Mouse (Mus musculus): Measurements from ENCODE around the gene Mtmr3. TPM values are rescaled to one million over a fixed set of nuclear protein-coding genes. Genes with fewer than 3 reads are reported as not detected.
"Not testable (repeated sequence)": the region's sequence is repeated elsewhere in the genome, so short reads cannot be mapped to it uniquely, and the experiment has no call there.

Mtmr3 gene
- total and polyA plus RNA-seq, 2 experiments, result 12.4 to 19.4 TPM

DNA sequence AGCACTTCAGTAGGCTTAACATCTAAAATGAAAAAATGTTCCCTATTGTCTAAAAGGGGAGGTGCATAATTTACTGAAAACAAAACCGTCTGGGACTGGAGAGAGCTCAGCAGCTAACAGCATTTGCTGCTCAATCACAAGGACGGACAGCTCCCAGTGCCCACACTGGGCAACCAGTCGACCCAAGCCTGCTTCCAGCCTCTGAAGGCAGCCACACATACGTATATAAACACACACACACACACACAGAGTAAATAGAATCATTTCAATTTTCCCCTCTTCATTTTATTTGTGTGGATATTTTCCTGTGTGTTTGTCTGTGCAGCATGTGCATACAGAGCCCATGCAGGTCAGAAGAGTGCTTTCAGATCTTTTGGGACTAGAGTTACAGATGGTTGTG lies 49.3 kb downstream of the Mtmr3 start:
- Histone ChIP-seq H3K27ac (replicated peaks; ENCODE audit: insufficient read depth, low read depth, low read length) (no peak overlapping the region), H3K27me3 (ENCODE audit: control insufficient read depth, insufficient read depth, low read length) (no peaks in the 10 kb centered on the region), H3K36me3 (ENCODE audit: control insufficient read depth, insufficient read depth, low read length) (no peaks in the 10 kb centered on the region), H3K9ac (ENCODE audit: low read depth, low read length) (no peak overlapping the region), H3K4me1 (ENCODE audit: control insufficient read depth, insufficient read depth, low read length) (peaks cover 2% of the 10 kb centered on the region; the same call in 1 of the 2 replicates), H3K4me3 (ENCODE audit: insufficient read depth, low read depth, low read length) (no peak overlapping the region), H3K79me2 (ENCODE audit: control insufficient read depth, insufficient read depth, low read length) (peaks cover 10% of the 10 kb centered on the region; the same call in 1 of the 2 replicates)
- TF ChIP-seq CTCF (IDR thresholded peaks at IDR 0.05; ENCODE audit: low read depth, low read length) (no peak), POLR2A (IDR thresholded peaks at IDR 0.05; ENCODE audit: extremely low read depth, insufficient read depth, low read length) (no peak)
- DNase-seq (ENCODE audit: extremely low read depth, low read depth, low spot score), result no peak
- 57% methylated on average over 4 of the region's 4 CpGs for WGBS

DNA sequence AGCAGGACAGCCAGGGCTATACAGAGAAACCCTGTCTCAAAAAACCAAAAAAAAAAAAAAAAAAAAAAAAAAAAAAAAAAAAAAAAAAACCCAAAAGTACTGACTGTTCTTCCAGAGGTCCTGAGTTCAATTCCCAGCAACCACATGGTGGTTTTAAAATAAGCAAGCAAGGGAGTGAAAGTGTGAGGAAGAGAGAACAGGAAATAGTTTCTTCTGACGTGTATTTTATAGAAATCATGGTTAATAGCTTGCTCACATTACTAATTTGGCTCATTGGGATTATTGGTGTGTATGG lies 50.1 kb downstream of the Mtmr3 start:
- H3K4me1 ChIP-seq (ENCODE audit: control insufficient read depth, insufficient read depth, low read length); H3K27ac ChIP-seq (replicated peaks; ENCODE audit: insufficient read depth, low read depth, low read length); H3K9ac ChIP-seq (ENCODE audit: low read depth, low read length); H3K27me3 ChIP-seq (ENCODE audit: control insufficient read depth, insufficient read depth, low read length); H3K36me3 ChIP-seq (ENCODE audit: control insufficient read depth, insufficient read depth, low read length); H3K4me3 ChIP-seq (ENCODE audit: insufficient read depth, low read depth, low read length); DNase-seq (ENCODE audit: extremely low read depth, low read depth, low spot score): not testable (repeated sequence)
- 89% methylated on average over 1 of the region's 1 CpGs for WGBS
- peaks cover 13% of the 10 kb centered on the region for H3K79me2 ChIP-seq (ENCODE audit: control insufficient read depth, insufficient read depth, low read length)

DNA sequence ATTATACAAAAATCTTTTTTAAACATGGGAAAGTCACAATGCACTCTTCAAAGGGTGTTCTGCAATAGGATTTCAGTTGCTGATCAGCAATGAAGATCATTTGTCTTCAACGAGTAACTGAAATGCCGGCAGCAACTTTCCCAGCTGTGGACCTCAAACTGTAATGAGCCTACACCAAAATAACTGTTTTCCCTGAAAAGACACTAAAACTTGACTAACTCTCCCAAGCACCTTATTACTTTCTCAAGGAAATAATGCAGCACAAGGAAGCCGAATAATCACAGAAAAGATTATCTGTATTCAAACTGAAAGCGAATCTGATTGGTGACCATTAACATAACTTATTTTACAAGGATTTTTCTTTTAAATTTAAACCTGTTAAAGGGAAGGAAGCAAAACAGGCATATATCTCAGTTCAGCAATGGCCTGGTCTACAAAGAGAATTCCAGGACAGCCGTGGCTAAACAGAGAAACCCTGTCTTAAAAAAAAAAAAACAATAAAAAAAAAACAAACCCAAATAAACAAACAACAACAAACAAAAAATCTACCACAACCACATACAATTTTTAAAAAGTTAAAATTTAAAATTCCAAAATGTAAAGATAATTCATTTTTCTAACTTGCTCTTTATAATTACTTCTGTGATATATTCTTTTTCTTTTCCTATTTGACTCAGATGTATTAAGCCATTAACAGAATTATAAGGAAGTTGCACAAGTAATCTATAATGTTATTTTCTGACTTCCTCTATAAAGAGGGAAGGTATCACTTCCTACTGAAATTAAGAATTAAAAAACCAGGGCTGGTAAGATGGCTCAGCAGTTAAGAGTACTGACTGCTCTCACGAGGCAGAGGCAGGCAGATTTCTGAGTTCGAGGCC lies 50.7 kb downstream of the Mtmr3 start:
- 81% methylated on average over 7 of the region's 7 CpGs for WGBS
- no peaks in the 10 kb centered on the region for H3K27me3 ChIP-seq (ENCODE audit: control insufficient read depth, insufficient read depth, low read length)
- no peaks in the 10 kb centered on the region for H3K36me3 ChIP-seq (ENCODE audit: control insufficient read depth, insufficient read depth, low read length)
- H3K9ac ChIP-seq (ENCODE audit: low read depth, low read length), result no peak overlapping the region
- no peak overlapping the region for H3K27ac ChIP-seq (replicated peaks; ENCODE audit: insufficient read depth, low read depth, low read length)
- TF ChIP-seq CTCF (IDR thresholded peaks at IDR 0.05; ENCODE audit: low read depth, low read length) (no peak), POLR2A (IDR thresholded peaks at IDR 0.05; ENCODE audit: extremely low read depth, insufficient read depth, low read length) (no peak)
- H3K79me2 ChIP-seq (ENCODE audit: control insufficient read depth, insufficient read depth, low read length), result peaks cover 15% of the 10 kb centered on the region
- no peak overlapping the region for H3K4me3 ChIP-seq (ENCODE audit: insufficient read depth, low read depth, low read length)
- no peak for DNase-seq (ENCODE audit: extremely low read depth, low read depth, low spot score)
- peaks cover 8% of the 10 kb centered on the region for H3K4me1 ChIP-seq (ENCODE audit: control insufficient read depth, insufficient read depth, low read length)

DNA sequence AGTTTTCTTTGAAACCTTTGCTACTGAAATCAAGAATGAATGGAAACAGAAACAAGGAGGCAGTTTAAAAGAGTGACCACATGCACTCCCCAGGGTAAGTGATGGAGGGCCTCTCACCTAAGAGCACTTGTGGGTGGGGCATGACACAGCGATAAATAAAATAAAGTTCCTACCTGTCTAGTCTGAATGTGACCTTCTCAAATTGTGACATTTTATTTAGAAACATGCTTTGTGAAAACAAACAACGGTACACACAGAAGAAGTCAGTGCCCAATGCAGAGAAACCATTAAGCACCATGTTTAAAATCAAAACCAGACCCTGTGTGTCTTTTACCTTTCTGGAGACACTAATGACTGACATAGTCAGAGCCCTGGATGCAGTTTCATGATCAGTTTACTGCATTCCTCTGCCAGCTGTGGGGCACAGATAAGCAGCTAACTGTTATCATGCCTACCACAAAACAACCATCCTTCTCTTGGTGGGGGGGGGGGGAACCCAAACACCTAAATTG lies 51.6 kb downstream of the Mtmr3 start:
- H3K79me2 ChIP-seq (ENCODE audit: control insufficient read depth, insufficient read depth, low read length), result peaks cover 15% of the 10 kb centered on the region
- H3K4me1 ChIP-seq (ENCODE audit: control insufficient read depth, insufficient read depth, low read length), result peaks cover 8% of the 10 kb centered on the region
- TF ChIP-seq CTCF (IDR thresholded peaks at IDR 0.05; ENCODE audit: low read depth, low read length), result no peak
- H3K9ac ChIP-seq (ENCODE audit: low read depth, low read length), result no peak overlapping the region
- no peak overlapping the region for H3K4me3 ChIP-seq (ENCODE audit: insufficient read depth, low read depth, low read length)
- no peaks in the 10 kb centered on the region for H3K36me3 ChIP-seq (ENCODE audit: control insufficient read depth, insufficient read depth, low read length)
- 92% methylated on average over 2 of the region's 2 CpGs for WGBS
- H3K27me3 ChIP-seq (ENCODE audit: control insufficient read depth, insufficient read depth, low read length), result no peaks in the 10 kb centered on the region
- DNase-seq (ENCODE audit: extremely low read depth, low read depth, low spot score), result no peak
- H3K27ac ChIP-seq (replicated peaks; ENCODE audit: insufficient read depth, low read depth, low read length), result no peak overlapping the region

DNA sequence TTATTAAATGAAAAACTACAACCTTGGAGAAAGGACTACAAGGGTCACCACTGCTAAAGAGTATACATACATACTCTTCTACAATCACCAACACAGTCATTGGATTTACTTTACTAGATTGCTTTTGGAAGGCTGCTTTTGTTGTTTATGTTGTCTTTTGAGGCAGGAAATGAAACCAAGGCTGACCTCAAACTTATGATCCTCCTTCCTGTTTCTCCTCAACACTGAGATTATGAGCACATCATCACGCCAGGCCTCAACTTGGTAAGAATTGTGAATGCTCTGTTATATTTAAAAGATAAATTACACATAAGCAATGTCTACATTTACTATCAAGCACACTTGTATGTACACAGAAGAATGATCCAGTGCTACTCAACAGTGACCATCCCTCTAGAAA lies 58.0 kb downstream of the Mtmr3 start:
- TF ChIP-seq POLR2A (IDR thresholded peaks at IDR 0.05; ENCODE audit: extremely low read depth, insufficient read depth, low read length) (no peak), CTCF (IDR thresholded peaks at IDR 0.05; ENCODE audit: low read depth, low read length) (no peak)
- peaks cover 24% of the 10 kb centered on the region for H3K79me2 ChIP-seq (ENCODE audit: control insufficient read depth, insufficient read depth, low read length)
- peaks cover 8% of the 10 kb centered on the region for H3K4me1 ChIP-seq (ENCODE audit: control insufficient read depth, insufficient read depth, low read length)
- peak; percentile 35 for DNase-seq (ENCODE audit: extremely low read depth, low read depth, low spot score)
- H3K27me3 ChIP-seq (ENCODE audit: control insufficient read depth, insufficient read depth, low read length), result no peaks in the 10 kb centered on the region
- H3K4me3 ChIP-seq (ENCODE audit: insufficient read depth, low read depth, low read length), result no peak overlapping the region
- 0 out of 2 replicates have a peak overlapping the region, but pooled peaks have one; percentile 27 for H3K27ac ChIP-seq (replicated peaks; ENCODE audit: insufficient read depth, low read depth, low read length)
- WGBS, result 75% methylated on average over 1 of the region's 1 CpGs
- H3K9ac ChIP-seq (ENCODE audit: low read depth, low read length), result no peak overlapping the region
- H3K36me3 ChIP-seq (ENCODE audit: control insufficient read depth, insufficient read depth, low read length), result no peaks in the 10 kb centered on the region

DNA sequence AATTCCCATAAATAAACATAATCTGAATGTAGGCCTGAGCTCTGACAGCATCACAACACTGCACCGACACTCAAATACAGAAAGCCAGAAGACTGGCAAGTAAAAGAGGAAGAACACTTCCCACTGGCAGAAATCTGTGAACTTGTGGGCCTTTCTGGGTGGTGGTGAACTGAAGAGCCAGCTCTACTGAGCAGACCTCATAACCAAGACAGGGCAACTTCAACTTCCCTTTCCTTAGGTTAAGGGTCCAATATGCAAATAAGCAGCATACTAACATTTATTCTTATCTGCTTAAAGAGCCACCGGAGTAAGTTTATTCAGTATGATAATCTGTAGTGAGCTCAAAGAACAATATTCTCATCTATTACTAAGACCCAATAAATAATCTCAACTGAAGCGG lies 67.5 kb downstream of the Mtmr3 start:
- Histone ChIP-seq H3K27me3 (ENCODE audit: control insufficient read depth, insufficient read depth, low read length) (no peaks in the 10 kb centered on the region), H3K27ac (replicated peaks; ENCODE audit: insufficient read depth, low read depth, low read length) (no peak overlapping the region), H3K9ac (ENCODE audit: low read depth, low read length) (no peak overlapping the region), H3K36me3 (ENCODE audit: control insufficient read depth, insufficient read depth, low read length) (peaks cover 43% of the 10 kb centered on the region), H3K4me3 (ENCODE audit: insufficient read depth, low read depth, low read length) (no peak overlapping the region), H3K79me2 (ENCODE audit: control insufficient read depth, insufficient read depth, low read length) (peaks cover 9% of the 10 kb centered on the region; the same call in 1 of the 2 replicates), H3K4me1 (ENCODE audit: control insufficient read depth, insufficient read depth, low read length) (peaks cover 2% of the 10 kb centered on the region; the same call in 1 of the 2 replicates)
- WGBS, result 92% methylated on average over 3 of the region's 3 CpGs
- DNase-seq (ENCODE audit: extremely low read depth, low read depth, low spot score), result no peak
- TF ChIP-seq POLR2A (IDR thresholded peaks at IDR 0.05; ENCODE audit: extremely low read depth, insufficient read depth, low read length), result no peak
- no peak for TF ChIP-seq CTCF (IDR thresholded peaks at IDR 0.05; ENCODE audit: low read depth, low read length)

All from liver, adult 2 months (tissue).